Mouse (Mus musculus): ENCODE results near the gene Card14. TPM values are rescaled to one million over a fixed set of nuclear protein-coding genes. Genes with fewer than 3 reads are reported as not detected.

Gene Card14
- total RNA-seq, 2 experiments from 2014 or later = not detected

DNA sequence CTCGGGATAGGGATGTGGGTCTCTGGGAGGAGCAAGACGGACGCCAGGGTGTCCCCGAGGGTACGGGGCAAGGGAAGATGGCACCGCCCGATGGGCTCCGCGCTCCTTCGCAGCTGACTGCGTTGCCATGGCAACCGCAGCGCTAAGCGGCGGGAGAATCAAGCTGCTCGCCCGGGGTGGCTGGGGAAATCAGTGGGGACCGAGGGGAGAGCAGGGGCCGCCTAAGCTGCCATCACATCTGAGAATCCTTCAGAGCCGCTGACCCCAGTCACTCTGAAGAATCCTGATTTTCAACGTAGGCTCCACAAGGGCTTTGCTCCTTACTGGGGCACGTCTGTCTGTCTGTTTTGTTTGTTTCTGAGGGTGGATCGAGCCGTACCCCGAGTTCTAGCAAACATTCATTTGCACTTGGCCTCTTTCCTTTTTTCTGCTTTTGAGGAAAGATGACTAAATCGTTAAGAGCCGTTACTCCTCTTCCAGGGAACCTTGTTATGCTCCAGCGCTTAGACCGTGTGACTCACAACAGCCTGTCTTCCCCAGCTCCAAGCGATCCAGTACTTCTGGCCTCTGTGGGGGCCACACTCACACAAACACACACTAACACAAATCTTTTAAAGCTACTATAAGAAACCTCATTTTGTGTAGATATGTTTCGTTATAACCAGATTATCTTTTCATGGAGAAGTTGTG is 7.2 kb upstream of the Card14 start:
- ATAC-seq (replicated peaks; ENCODE audit: poor library complexity) = peak; percentile 61

DNA sequence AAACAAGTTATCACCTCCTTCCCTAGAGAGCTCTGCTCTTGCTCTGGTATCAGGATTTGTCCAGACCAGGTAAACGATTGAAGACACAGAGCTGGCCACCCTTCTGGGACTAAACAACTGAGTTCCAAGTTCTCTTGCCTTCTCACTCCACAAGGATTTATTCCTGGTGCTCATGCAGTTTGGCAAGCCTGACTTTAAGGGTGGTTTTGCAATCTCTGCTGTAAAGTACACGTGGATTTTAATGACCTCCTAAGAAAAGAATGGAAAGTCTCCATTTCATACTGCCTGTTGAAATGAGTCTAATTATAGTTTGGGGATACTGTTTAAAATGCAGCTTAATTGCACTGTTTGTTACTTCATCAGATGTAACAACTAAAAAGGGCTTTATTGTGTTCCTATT is 6.6 kb upstream of the Card14 start:
- ATAC-seq (replicated peaks; ENCODE audit: poor library complexity) = no peak

DNA sequence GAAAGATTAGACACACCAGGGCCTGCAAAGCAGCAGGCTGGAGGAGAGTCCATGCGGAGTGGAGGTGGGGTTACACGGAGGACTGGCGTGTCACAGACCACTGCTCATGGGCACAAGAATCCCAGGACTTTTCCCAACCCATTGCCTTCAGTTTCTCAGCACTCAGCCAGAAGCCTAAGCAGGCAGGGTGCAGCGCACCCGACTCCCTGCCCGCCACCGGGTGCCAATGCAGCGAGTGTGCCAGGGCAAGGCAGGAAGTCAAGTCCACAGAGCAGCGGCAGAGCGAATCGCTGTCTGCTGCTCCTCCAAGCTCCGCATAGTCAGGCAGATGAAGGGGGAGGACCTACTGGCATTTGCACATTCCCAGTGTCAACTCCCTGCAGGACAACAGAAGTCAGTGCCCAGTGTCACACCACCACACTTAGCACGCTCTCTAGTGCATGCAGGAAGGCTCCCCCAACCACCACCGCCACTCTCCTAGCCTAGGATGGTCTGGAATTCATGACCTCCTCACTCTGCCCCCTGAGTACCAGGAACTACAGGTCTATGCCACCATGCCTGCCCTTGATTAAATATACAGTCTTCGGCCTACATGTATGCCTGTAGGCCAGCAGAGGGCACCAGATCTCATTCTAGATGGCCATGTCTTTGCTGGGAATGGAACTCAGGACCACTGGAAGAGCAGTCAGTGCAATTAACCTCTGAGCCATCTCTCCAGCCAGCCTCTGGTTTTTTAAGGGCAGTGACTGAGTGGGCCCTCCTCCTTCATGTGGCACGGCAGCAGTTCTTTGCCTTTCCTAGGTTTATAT is 2.5 kb upstream of the Card14 start:
- peak; percentile 93 for ATAC-seq (replicated peaks; ENCODE audit: poor library complexity)

DNA sequence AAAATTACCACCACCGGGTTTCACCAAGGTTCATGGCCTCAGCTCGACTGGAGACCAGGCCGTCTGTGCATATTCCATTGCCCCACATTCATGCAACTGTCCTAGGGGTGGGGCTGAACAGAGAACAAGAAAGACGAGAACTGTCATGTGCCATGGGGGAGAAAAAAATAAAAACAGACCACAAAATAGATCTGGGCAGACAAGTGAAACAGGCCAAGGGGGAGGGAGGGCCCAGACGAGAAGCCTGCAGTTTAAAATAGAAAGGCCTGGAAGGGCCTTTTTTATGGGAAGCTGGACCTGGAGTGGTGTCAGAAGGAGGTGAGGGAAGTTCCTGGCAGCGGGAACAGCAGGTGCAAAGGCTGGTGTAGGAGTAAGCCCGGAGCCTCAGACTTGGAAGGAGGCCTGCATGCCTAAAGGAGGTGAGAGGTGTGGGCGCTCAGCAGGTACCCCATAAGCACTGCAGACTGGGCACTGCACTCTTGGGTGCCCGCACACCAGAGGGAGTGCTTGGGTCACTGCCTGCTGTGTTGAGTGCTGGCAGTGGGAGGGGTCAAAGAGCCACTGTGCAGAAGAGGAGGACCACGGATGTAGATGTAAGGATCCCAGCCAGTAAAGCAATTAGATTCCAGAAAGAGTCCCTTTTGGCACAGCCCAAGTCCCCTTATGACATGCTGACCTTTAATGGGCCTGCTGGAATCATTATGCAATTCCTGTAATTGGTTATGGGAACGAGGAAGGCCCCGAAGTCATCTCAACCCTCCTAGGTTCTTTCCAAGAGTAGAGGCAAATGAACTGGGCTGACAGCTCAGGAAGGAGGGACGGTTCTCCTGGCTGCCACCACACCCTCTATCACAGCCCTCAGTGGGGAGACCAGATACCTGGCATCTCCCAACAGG is 558 bp upstream of the Card14 start:
- ATAC-seq (replicated peaks; ENCODE audit: poor library complexity) = no peak

DNA sequence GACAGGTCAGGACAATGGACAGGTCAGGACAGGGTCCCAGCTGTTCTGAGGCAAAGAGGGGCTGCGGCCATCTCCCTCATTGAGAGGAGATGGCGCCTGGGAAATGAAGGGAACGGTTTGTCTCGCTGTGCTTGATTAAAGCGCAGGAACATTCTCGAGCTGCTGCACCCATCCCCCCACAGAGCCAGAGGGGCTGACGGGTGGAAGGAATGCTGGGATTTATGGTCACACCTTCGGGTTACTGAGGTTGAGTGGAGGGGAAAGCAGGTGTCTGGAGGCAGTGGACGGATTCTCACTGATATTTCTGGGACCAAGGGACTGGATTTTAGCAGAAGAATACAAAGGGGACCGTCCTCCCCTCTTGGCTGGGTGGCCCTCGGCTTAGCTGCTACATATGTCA is 348 bp downstream of the Card14 start:
- no peak for ATAC-seq (replicated peaks; ENCODE audit: poor library complexity)

DNA sequence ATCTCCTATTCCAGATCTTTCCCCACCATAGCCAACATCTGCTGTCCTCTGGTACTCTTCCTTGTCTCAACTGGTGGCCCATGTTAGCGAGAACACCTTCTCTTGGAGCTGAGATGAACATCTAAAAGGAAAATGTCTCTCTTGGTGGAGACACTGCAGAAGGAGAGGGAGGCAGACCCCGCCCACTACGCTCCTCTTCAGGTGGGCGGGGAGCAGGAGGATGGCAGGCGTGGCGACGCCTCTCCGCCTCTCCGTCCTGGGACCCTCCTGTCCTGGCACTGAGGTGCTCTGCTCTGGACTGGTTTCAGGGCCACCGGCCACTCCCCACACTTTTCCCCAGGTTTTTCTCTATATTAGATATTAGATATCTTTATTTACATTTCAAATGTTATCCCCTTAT is 3.1 kb downstream of the Card14 start:
- ATAC-seq (replicated peaks; ENCODE audit: poor library complexity) = no peak

DNA sequence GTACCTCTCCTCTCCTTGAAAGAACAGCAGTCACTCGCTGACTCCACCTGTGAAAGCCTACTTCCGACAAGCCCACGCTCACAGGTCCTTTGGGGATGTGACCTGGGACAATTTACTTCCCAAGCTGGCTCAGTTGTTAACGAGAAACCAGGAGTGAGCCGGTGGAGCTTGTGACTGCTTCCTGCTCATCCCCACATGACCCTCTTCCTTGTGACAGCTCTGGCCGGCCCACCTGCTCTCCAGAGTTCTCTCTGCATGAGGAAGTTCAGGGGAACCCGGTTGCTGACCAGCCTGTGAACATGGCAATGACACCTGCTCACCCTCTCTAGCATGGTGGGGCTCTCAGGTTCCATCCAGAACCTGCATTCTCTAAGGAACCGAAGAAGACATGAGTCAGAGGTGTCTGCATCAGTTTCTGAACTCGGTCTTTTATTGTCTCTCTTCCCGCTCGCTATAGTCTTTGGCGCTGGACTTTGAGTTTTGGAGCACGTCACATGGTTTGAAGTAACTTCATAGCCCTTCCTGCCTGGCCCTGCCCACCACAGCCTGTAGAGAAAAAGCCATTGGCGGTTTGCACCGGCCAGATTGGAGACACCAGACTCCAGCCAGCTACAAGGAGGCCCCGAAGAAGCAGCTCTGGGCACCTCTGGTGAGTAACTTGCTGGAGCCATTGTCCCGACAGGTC is 6.8 kb downstream of the Card14 start:
- no peak for ATAC-seq (replicated peaks; ENCODE audit: poor library complexity)

DNA sequence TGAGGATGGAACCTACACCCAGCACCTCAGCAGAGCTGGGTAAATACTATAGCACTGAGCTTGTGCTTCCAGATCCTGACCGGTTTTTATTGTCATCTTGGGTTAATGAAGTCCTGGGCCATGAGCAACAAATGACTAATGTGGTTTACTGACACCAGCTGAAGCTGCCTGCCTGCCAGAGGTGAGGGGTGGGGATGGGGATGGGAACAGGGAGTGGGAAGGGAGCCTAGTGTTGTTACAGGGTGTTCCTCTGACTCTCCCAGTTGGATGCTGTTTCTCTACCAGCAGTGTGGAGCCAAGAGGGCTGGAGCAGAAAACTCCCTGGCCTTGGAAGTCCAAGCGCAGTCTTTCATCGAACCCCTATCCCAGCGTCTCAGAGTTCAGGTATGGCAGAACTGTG is 9.2 kb downstream of the Card14 start:
- ATAC-seq (replicated peaks; ENCODE audit: poor library complexity) = no peak

DNA sequence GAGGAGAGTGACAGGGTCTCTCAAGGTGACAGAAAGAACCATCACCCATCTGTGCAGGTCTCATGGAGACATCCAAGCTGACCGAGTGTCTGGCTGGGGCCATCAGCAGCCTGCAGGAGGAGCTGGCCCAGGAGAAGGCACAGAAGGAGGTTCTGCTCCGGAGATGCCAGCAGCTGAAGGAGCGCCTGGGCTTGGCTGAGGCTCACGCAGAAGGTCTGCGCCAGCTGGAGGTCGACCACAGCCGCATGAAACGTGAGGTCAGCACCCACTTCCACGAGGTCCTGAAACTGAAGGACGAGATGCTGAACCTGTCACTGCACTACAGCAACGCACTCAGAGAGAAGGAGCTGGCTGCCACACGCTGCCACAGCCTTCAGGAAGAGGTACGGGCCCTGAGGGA is 15.0 kb downstream of the Card14 start:
- ATAC-seq (replicated peaks; ENCODE audit: poor library complexity) = no peak

DNA sequence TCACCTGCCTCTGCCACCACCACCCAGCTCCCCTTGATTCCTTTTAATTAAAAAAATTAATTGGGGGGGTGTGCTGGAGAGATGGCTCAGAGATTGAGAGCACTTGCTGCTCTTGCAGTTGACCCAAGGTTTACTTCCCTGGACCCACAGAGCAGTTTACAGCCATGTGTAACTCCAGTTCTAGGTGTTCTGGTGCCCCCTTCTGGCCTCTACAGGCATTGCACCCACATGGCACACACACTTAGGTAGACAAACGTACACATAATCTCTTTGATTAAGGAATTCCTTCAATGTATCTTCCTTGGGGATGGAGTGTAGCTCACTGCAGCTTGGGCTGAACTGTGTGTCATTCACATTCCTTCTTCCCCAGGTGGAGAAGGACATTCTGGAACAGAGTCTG is 17.5 kb downstream of the Card14 start:
- ATAC-seq (replicated peaks; ENCODE audit: poor library complexity) = no peak

DNA sequence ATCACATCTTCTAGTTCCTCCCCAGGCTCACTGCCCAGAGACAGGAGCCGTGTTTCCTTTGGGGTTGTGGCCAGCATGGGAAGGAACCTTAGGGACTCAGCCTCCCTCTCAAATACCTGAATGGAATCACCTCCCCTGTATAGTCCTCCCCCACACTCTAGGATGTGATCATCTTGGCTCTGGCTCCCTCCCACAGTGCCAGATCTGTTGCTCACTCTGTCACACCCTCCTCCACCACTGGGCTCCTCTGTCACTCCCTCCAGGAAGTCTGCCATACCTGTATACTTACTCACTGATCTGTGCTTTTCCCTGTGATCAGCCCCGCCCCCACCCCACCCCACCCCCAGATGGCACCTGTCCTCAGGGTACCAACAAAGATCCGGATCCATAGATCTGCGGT is 23.0 kb downstream of the Card14 start:
- ATAC-seq (replicated peaks; ENCODE audit: poor library complexity) = no peak

DNA sequence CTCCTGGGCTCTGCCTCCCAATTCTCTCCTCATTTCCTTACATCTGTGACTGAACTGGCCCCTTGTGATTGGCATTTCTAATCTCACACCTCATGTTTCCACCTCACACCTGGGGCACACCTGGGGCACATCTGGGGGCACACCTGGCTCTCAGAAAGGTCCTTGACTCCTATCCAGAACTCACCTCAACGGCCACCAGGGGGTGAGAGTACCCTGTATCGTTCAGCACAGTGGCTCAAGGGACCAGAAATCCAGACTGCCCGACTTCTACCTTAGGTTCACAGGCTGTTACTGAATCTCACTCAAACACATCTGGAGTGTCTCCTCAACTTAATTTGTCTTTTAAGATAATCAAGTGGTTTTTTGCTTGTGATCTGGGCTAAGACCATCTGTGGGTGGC is 24.4 kb downstream of the Card14 start:
- no peak for ATAC-seq (replicated peaks; ENCODE audit: poor library complexity)

DNA sequence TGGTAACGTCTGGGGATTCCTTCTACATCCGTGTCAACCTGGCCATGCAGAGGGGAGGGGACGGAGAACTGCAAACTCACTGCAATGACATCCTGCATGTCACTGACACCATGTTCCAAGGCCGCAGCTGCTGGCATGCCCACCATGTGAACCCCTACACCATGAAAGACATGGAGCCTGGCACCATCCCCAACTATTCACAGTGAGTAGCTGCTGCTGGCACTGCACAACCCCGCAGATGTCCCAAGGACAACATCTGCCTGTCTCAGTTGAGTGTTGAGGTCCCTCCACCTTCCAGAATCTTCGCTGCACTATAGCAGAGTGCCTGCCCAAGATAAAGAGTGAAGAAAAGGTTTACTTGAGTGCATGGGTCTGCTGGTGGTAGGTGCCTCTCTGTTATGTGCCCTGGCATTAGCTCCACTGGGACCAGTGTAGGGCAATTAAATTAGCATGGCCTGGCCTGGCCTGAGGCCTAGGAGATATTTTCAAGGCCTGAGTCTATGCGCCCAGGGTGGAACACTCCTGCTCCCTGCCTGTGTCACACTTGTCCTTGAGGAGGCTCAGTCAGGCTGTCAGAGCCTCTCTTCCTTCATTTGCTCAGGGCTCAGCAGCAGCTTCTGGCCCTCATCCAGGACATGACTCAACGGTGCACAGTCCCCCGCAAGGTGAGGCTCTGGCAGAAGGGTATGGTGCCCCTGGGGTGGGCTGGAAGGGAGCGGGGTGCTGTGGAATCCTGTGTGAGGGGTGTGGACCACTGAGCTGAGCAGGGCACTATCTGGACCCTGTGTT is 30.9 kb downstream of the Card14 start:
- no peak for ATAC-seq (replicated peaks; ENCODE audit: poor library complexity)

DNA sequence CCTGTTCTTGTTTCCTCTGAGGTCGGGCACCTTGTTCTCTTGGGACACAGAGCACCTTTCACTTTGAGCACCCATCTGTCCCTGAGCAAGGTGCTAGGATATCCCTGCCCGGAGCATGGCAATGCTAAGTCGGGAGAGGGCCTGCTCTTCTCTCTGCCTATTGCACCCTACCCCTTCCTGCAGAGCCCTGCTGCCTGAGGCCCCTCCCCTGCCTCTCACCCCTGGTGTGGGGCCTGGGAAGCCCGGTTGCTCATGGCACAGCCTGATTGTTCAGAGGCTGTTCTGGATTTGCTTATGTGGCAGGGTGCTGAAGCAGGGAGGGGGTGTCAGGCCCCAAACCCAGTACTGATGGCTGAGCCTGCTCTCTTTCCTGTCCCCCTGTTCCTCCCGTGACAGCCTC is 31.6 kb downstream of the Card14 start:
- ATAC-seq (replicated peaks; ENCODE audit: poor library complexity) = no peak

DNA sequence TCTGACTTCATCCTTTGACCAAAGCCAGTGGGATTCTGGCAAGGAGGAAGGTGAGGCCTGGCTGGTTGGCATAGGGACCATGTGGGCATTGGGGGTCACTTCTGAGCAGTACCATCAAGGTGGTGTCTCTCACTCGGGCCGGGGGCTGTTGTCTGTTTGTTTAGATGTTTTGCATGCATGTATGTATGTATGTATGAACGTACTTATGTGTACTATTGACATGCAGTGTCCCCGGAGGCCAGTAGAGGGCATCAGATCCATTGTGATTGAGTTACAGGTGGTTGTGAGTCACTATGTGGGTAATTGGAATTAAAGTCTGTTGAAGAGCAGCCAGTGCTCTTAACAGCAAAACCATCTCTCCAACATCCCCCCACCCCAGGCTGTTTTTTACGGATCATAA is 32.1 kb downstream of the Card14 start:
- peak; percentile 91 for ATAC-seq (replicated peaks; ENCODE audit: poor library complexity)

DNA sequence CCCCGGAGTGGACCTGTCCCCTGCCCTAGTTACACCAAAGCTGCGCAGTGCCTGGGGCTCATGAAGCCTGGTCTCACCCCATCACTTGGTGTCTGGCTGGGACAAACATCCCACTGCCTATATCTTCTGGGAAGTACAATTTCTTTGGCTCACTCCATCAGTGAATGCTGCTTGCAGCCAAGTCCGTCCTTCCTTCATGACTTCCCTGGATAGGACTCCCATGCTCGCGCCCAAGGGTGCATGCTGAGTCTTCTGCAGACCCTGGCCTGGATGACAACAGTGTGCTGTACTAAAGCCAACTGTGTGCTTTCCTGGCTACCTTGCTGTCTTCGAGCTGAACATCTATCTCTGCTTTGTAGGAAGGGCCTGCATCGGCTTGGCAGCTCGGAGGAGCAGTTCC is 36.6 kb downstream of the Card14 start:
- no peak for ATAC-seq (replicated peaks; ENCODE audit: poor library complexity)

DNA sequence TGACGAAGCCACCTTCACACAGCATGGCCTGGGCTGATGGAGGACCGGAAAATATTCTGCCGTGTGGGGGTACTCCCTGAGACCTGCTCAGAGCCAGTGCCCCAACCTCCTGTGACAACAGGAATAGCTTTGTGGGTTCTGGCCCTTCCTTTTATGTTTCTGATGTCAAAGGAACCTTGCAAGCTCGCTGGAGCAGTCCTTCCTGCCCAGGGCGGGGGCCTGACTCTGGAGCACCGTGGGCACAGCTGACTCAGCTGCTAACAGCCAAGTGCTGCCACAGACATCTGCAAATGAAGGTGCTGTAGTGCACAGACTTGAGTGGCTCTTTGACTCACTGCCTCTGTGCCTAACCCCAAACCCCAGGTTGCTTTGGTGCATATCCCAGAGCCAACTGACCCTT is 37.3 kb downstream of the Card14 start:
- peak; percentile 43 for ATAC-seq (replicated peaks; ENCODE audit: poor library complexity)

DNA sequence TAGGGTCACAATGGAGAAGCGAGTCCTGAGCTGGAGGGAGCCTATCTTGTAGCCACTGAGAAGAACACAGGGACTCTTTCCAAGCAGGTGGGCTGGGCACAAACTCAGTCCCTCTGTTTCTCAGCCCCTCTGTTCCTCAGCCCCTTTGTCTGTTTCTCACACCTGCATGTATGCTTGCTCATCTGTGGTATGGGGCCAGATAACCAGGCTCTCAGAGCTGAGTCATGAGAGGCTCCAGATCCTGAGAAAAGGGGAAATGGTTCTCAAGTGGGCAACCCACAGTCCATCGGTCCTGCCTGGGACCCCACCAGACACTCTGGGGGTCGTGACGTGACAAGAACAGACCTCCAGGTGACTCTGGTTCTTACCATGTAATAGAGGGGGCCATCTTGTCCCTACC is 39.6 kb downstream of the Card14 start:
- ATAC-seq (replicated peaks; ENCODE audit: poor library complexity) = peak; percentile 40

DNA sequence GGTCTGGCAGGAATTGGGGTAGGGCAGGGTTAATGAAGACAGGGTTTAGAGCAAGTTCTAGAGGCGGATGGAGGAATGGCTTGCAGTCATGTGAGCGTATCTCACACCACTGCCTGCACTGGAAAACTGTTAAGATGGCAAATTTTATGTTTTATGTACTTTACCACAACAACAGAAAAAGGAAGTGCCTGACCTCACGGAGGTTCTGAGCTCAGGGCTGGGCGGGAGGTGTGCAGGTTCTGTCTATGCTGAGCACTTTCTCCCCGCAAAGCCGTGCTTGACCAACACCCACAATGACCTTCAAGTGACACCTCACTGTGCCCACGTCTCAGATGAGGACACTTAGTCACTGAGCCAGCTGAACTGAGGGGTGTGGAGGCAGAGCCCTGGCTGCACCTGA is 44.5 kb downstream of the Card14 start:
- peak; percentile 9; the same call in 1 of the 2 replicates for ATAC-seq (replicated peaks; ENCODE audit: poor library complexity)

DNA sequence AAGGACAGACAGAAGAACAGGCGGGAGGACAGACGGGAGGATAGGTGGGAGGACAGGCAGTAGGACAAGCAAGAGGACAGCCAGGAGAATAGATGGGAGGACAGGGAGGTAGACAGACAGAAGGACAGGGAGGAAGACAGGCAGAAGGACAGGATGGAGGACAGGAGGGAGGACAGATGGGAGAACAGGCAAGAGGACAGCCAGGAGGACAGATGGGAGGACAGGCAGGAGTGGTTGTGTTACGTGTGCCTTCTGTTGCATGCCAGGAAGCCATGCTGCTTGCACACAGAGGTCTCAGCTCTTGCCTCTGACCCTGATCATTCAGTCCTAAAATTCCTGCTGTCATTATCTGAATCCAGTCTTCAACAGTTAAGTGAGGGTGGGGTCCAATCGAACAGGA is 46.4 kb downstream of the Card14 start:
- ATAC-seq (replicated peaks; ENCODE audit: poor library complexity) = no peak
